In genomic region chr7:44895206-44895592, GRCm38 (mm10) we compare ENCODE assay signal across 8 mouse cellular contexts. TPM values are rescaled to one million over a fixed set of nuclear protein-coding genes. Genes with fewer than 3 reads are reported as not detected.
A peak's percentile ranks its signal among the peaks of the same experiment; 100 is the strongest.
DNase-seq lines count a peak whose midpoint lies in the region; ATAC-seq lines count a peak whose summit lies in the region.

No protein-coding gene starts in this region.

- no peak for DNase-seq in kidney, adult 18-20 months
- DNase-seq in midbrain, embryonic 14.5 days: no peak
- DNase-seq in layer of hippocampus, adult 18-20 months (ENCODE audit: low spot score in 2 of 2): no peak
- no peak for DNase-seq in left cerebral cortex, adult 18-20 months (ENCODE audit: low spot score in 2 of 2)

- peaks cover 10% of the 10 kb centered on the region; the same call in 1 of the 2 replicates for H3K36me3 ChIP-seq in kidney, embryonic 16.5 days (ENCODE audit: insufficient read depth, low read length)
- peaks cover 26% of the 10 kb centered on the region for H3K36me3 ChIP-seq in embryonic facial prominence, embryonic 12.5 days
- peaks cover 10% of the 10 kb centered on the region for H3K36me3 ChIP-seq in hindbrain, embryonic 15.5 days
- H3K36me3 ChIP-seq in midbrain, embryonic 14.5 days (ENCODE audit: control insufficient read depth, insufficient read depth, low read length): peaks cover 20% of the 10 kb centered on the region

- ATAC-seq in kidney, embryonic 16.5 days (ENCODE audit: low FRiP score, low TSS enrichment): no peak
- ATAC-seq in embryonic facial prominence, embryonic 12.5 days (ENCODE audit: insufficient number of reproducible peaks, insufficient read depth, low FRiP score, low TSS enrichment): no peak
- no peak for ATAC-seq in hindbrain, embryonic 15.5 days (ENCODE audit: low FRiP score, low read depth)
- ATAC-seq in midbrain, embryonic 14.5 days (ENCODE audit: low FRiP score, low TSS enrichment): no peak
- no peak for ATAC-seq in granulocyte monocyte progenitor cell, adult 5-6 weeks (replicated peaks; ENCODE audit: poor library complexity, severe bottlenecking)

- H3K9ac ChIP-seq in kidney, embryonic 16.5 days (replicated peaks; ENCODE audit: low read length): peak overlapping the region; percentile 90; the same call in 1 of the 2 replicates
- H3K9ac ChIP-seq in embryonic facial prominence, embryonic 12.5 days: no peak overlapping the region
- H3K9ac ChIP-seq in hindbrain, embryonic 15.5 days: peak overlapping the region; percentile 37; the same call in 1 of the 2 replicates
- H3K9ac ChIP-seq in midbrain, embryonic 14.5 days (replicated peaks; ENCODE audit: low read length): 0 out of 2 replicates have a peak overlapping the region, but pooled peaks have one; percentile 18

- WGBS in kidney, embryonic 16.5 days: 73% methylated on average over 7 of the region's 7 CpGs
- WGBS in embryonic facial prominence, embryonic 12.5 days: 65% methylated on average over 7 of the region's 7 CpGs
- WGBS in hindbrain, embryonic 15.5 days: 20% methylated on average over 7 of the region's 7 CpGs
- WGBS in midbrain, embryonic 14.5 days: 16% methylated on average over 7 of the region's 7 CpGs

- peak overlapping the region; percentile 77 for H3K4me3 ChIP-seq in kidney, embryonic 16.5 days (ENCODE audit: low read length)
- peak overlapping the region; percentile 60 for H3K4me3 ChIP-seq in embryonic facial prominence, embryonic 12.5 days
- H3K4me3 ChIP-seq in hindbrain, embryonic 15.5 days: peak overlapping the region; percentile 71
- H3K4me3 ChIP-seq in midbrain, embryonic 14.5 days (replicated peaks; ENCODE audit: low read depth, low read length): peak overlapping the region; percentile 63

- H3K27ac ChIP-seq in kidney, embryonic 16.5 days (ENCODE audit: low read length): peak overlapping the region; percentile 87
- H3K27ac ChIP-seq in embryonic facial prominence, embryonic 12.5 days: peak overlapping the region; percentile 92
- peak overlapping the region; percentile 95 for H3K27ac ChIP-seq in hindbrain, embryonic 15.5 days (replicated peaks)
- H3K27ac ChIP-seq in midbrain, embryonic 14.5 days (replicated peaks; ENCODE audit: low read depth, low read length): peak overlapping the region; percentile 85

- H3K4me1 ChIP-seq in kidney, embryonic 16.5 days (ENCODE audit: insufficient read depth, low read length): peaks cover 47% of the 10 kb centered on the region
- H3K4me1 ChIP-seq in embryonic facial prominence, embryonic 12.5 days: peaks cover 45% of the 10 kb centered on the region
- H3K4me1 ChIP-seq in hindbrain, embryonic 15.5 days (replicated peaks): peaks cover 57% of the 10 kb centered on the region
- H3K4me1 ChIP-seq in midbrain, embryonic 14.5 days (ENCODE audit: control insufficient read depth, insufficient read depth, low read length): peaks cover 49% of the 10 kb centered on the region

- no peaks in the 10 kb centered on the region for H3K9me3 ChIP-seq in kidney, embryonic 16.5 days (ENCODE audit: low read length)
- no peaks in the 10 kb centered on the region for H3K9me3 ChIP-seq in embryonic facial prominence, embryonic 12.5 days
- H3K9me3 ChIP-seq in hindbrain, embryonic 15.5 days: no peaks in the 10 kb centered on the region
- no peaks in the 10 kb centered on the region for H3K9me3 ChIP-seq in midbrain, embryonic 14.5 days (ENCODE audit: control insufficient read depth, low read length)

- peak overlapping the region; percentile 81 for H3K4me2 ChIP-seq in kidney, embryonic 16.5 days (replicated peaks; ENCODE audit: low read depth, low read length)
- peak overlapping the region; percentile 79 for H3K4me2 ChIP-seq in embryonic facial prominence, embryonic 12.5 days (replicated peaks)
- H3K4me2 ChIP-seq in hindbrain, embryonic 15.5 days: peak overlapping the region; percentile 75
- peak overlapping the region; percentile 84 for H3K4me2 ChIP-seq in midbrain, embryonic 14.5 days (ENCODE audit: low read length)

- H3K27me3 ChIP-seq in kidney, embryonic 16.5 days (ENCODE audit: insufficient read depth, low read length): no peaks in the 10 kb centered on the region
- no peaks in the 10 kb centered on the region for H3K27me3 ChIP-seq in embryonic facial prominence, embryonic 12.5 days
- H3K27me3 ChIP-seq in hindbrain, embryonic 15.5 days: no peaks in the 10 kb centered on the region
- H3K27me3 ChIP-seq in midbrain, embryonic 14.5 days (ENCODE audit: control insufficient read depth, insufficient read depth, low read length): no peaks in the 10 kb centered on the region

RNA-seq across cellular contexts. Expression of gene Fuz, which starts 0.7 kb away (rescaled TPM):
- 27.7 and 28.4 TPM in 2 replicates for polyA plus RNA-seq in kidney, embryonic 16.5 days (2015; fragmentation: Nextera tagmentation; extraction: Ambion mirVana)
- 22.4 and 23.3 TPM in 2 replicates for polyA plus RNA-seq in embryonic facial prominence, embryonic 12.5 days (2016; fragmentation: Nextera tagmentation; extraction: Ambion mirVana)
- polyA plus RNA-seq in hindbrain, embryonic 15.5 days (2015; fragmentation: Nextera tagmentation; extraction: Ambion mirVana): 20.1 and 20.8 TPM in 2 replicates
- 16.7 and 17.2 TPM in 2 replicates for polyA plus RNA-seq in midbrain, embryonic 14.5 days (2014; fragmentation: Nextera tagmentation; extraction: Ambion mirVana)
- total RNA-seq in layer of hippocampus, adult 18-20 months (2021): 10 to 100 TPM; 23.4 to 24.5 TPM
- total RNA-seq in granulocyte monocyte progenitor cell, adult 5-6 weeks (2014; fragmentation: Nextera tagmentation): 13.6 TPM in 2 replicates
- total RNA-seq in granulocyte monocyte progenitor cell, adult 5-6 weeks (2017): 16.5 and 18.0 TPM in 2 replicates
- total RNA-seq in left cerebral cortex, adult 18-20 months (2021): 10 to 100 TPM; 22.2 to 24.2 TPM

RNA-seq across cellular contexts. Expression of gene Med25, which starts 2.7 kb away (rescaled TPM):
- 136 and 149 TPM in 2 replicates for polyA plus RNA-seq in kidney, embryonic 16.5 days (2015; fragmentation: Nextera tagmentation; extraction: Ambion mirVana)
- polyA plus RNA-seq in embryonic facial prominence, embryonic 12.5 days (2016; fragmentation: Nextera tagmentation; extraction: Ambion mirVana): 113 and 123 TPM in 2 replicates
- 145 and 164 TPM in 2 replicates for polyA plus RNA-seq in hindbrain, embryonic 15.5 days (2015; fragmentation: Nextera tagmentation; extraction: Ambion mirVana)
- 114 and 128 TPM in 2 replicates for polyA plus RNA-seq in midbrain, embryonic 14.5 days (2014; fragmentation: Nextera tagmentation; extraction: Ambion mirVana)
- total RNA-seq in layer of hippocampus, adult 18-20 months (2021): 100 to 1,000 TPM in 1 of 2 experiments, 10 to 100 TPM in 1; 96.8 to 101 TPM
- 26.7 and 51.2 TPM in 2 replicates for total RNA-seq in granulocyte monocyte progenitor cell, adult 5-6 weeks (2014; fragmentation: Nextera tagmentation)
- total RNA-seq in granulocyte monocyte progenitor cell, adult 5-6 weeks (2017): 9.2 and 15.6 TPM in 2 replicates
- total RNA-seq in left cerebral cortex, adult 18-20 months (2021): 10 to 100 TPM; 85.9 to 94.9 TPM

RNA-seq across cellular contexts. Expression of gene Ptov1, which starts 25.6 kb away (rescaled TPM):
- 371 and 404 TPM in 2 replicates for polyA plus RNA-seq in kidney, embryonic 16.5 days (2015; fragmentation: Nextera tagmentation; extraction: Ambion mirVana)
- 696 and 750 TPM in 2 replicates for polyA plus RNA-seq in embryonic facial prominence, embryonic 12.5 days (2016; fragmentation: Nextera tagmentation; extraction: Ambion mirVana)
- 460 and 518 TPM in 2 replicates for polyA plus RNA-seq in hindbrain, embryonic 15.5 days (2015; fragmentation: Nextera tagmentation; extraction: Ambion mirVana)
- polyA plus RNA-seq in midbrain, embryonic 14.5 days (2014; fragmentation: Nextera tagmentation; extraction: Ambion mirVana): 480 and 508 TPM in 2 replicates
- 100 to 1,000 TPM; 341 to 350 TPM for total RNA-seq in layer of hippocampus, adult 18-20 months (2021)
- total RNA-seq in granulocyte monocyte progenitor cell, adult 5-6 weeks (2014; fragmentation: Nextera tagmentation): 67.0 and 95.4 TPM in 2 replicates
- total RNA-seq in granulocyte monocyte progenitor cell, adult 5-6 weeks (2017): 24.4 and 32.1 TPM in 2 replicates
- 100 to 1,000 TPM; 280 to 295 TPM for total RNA-seq in left cerebral cortex, adult 18-20 months (2021)

RNA-seq across cellular contexts. Expression of gene Ap2a1, which starts 34.1 kb away (rescaled TPM):
- 72.9 and 75.3 TPM in 2 replicates for polyA plus RNA-seq in kidney, embryonic 16.5 days (2015; fragmentation: Nextera tagmentation; extraction: Ambion mirVana)
- 76.3 and 84.7 TPM in 2 replicates for polyA plus RNA-seq in embryonic facial prominence, embryonic 12.5 days (2016; fragmentation: Nextera tagmentation; extraction: Ambion mirVana)
- polyA plus RNA-seq in hindbrain, embryonic 15.5 days (2015; fragmentation: Nextera tagmentation; extraction: Ambion mirVana): 130 and 132 TPM in 2 replicates
- polyA plus RNA-seq in midbrain, embryonic 14.5 days (2014; fragmentation: Nextera tagmentation; extraction: Ambion mirVana): 124 and 133 TPM in 2 replicates
- 100 to 1,000 TPM; 288 to 294 TPM for total RNA-seq in layer of hippocampus, adult 18-20 months (2021)
- 40.8 and 84.2 TPM in 2 replicates for total RNA-seq in granulocyte monocyte progenitor cell, adult 5-6 weeks (2014; fragmentation: Nextera tagmentation)
- 28.6 and 30.1 TPM in 2 replicates for total RNA-seq in granulocyte monocyte progenitor cell, adult 5-6 weeks (2017)
- 100 to 1,000 TPM; 328 to 355 TPM for total RNA-seq in left cerebral cortex, adult 18-20 months (2021)

RNA-seq across cellular contexts. Expression of gene Pnkp, which starts 38.3 kb away (rescaled TPM):
- 38.7 and 40.4 TPM in 2 replicates for polyA plus RNA-seq in kidney, embryonic 16.5 days (2015; fragmentation: Nextera tagmentation; extraction: Ambion mirVana)
- 29.0 and 30.4 TPM in 2 replicates for polyA plus RNA-seq in embryonic facial prominence, embryonic 12.5 days (2016; fragmentation: Nextera tagmentation; extraction: Ambion mirVana)
- polyA plus RNA-seq in hindbrain, embryonic 15.5 days (2015; fragmentation: Nextera tagmentation; extraction: Ambion mirVana): 29.1 and 30.6 TPM in 2 replicates
- 28.8 and 30.4 TPM in 2 replicates for polyA plus RNA-seq in midbrain, embryonic 14.5 days (2014; fragmentation: Nextera tagmentation; extraction: Ambion mirVana)
- total RNA-seq in layer of hippocampus, adult 18-20 months (2021): 10 to 100 TPM; 25.3 to 27.8 TPM
- total RNA-seq in granulocyte monocyte progenitor cell, adult 5-6 weeks (2014; fragmentation: Nextera tagmentation): 61.3 and 65.7 TPM in 2 replicates
- total RNA-seq in granulocyte monocyte progenitor cell, adult 5-6 weeks (2017): 51.0 and 79.6 TPM in 2 replicates
- total RNA-seq in left cerebral cortex, adult 18-20 months (2021): 10 to 100 TPM; 27.1 to 27.7 TPM
